Mouse (Mus musculus): Measurements from ENCODE around the gene Wnk2. TPM values are rescaled to one million over a fixed set of nuclear protein-coding genes. Genes with fewer than 3 reads are reported as not detected.

The Wnk2 gene
- polyA plus RNA-seq, 1 experiment from 2014 or later: 10.3 TPM

GRCm38 (mm10) chr13:49028757-49029539 is 118.9 kb downstream of the Wnk2 start:
- Histone ChIP-seq H3K27ac (ENCODE audit: low read depth, low read length) (no peak overlapping the region), H3K4me2 (ENCODE audit: low read depth, low read length, severe bottlenecking) (no peak overlapping the region), H3K36me3 (ENCODE audit: control insufficient read depth, insufficient read depth, low read length) (no peaks in the 10 kb centered on the region), H3K4me1 (replicated peaks; ENCODE audit: control insufficient read depth, insufficient read depth, low read length) (peaks cover 3% of the 10 kb centered on the region; the same call in 1 of the 2 replicates), H3K9me3 (ENCODE audit: control insufficient read depth, low read length) (no peaks in the 10 kb centered on the region), H3K4me3 (ENCODE audit: low read depth, low read length) (no peak overlapping the region), H3K9ac (ENCODE audit: low read length) (no peak overlapping the region), H3K27me3 (ENCODE audit: control insufficient read depth, insufficient read depth, low read length) (no peaks in the 10 kb centered on the region)
- DNase-seq (ENCODE audit: low spot score) (no peak), ATAC-seq (replicated peaks; ENCODE audit: low FRiP score) (no peak)
- WGBS: 67% methylated on average over 8 of the region's 8 CpGs

GRCm38 (mm10) chr13:49027057-49027456 is 120.8 kb downstream of the Wnk2 start:
- WGBS: 84% methylated on average over 8 of the region's 8 CpGs
- Histone ChIP-seq H3K27ac (ENCODE audit: low read depth, low read length) (no peak overlapping the region), H3K4me1 (replicated peaks; ENCODE audit: control insufficient read depth, insufficient read depth, low read length) (peaks cover 3% of the 10 kb centered on the region; the same call in 1 of the 2 replicates), H3K4me3 (ENCODE audit: low read depth, low read length) (no peak overlapping the region), H3K27me3 (ENCODE audit: control insufficient read depth, insufficient read depth, low read length) (no peaks in the 10 kb centered on the region), H3K9ac (ENCODE audit: low read length) (no peak overlapping the region), H3K4me2 (ENCODE audit: low read depth, low read length, severe bottlenecking) (no peak overlapping the region), H3K9me3 (ENCODE audit: control insufficient read depth, low read length) (no peaks in the 10 kb centered on the region), H3K36me3 (ENCODE audit: control insufficient read depth, insufficient read depth, low read length) (no peaks in the 10 kb centered on the region)
- DNase-seq (ENCODE audit: low spot score): no peak
- no peak for ATAC-seq (replicated peaks; ENCODE audit: low FRiP score)

- H3K9ac ChIP-seq (ENCODE audit: low read length): no peak overlapping the region
- peaks cover 3% of the 10 kb centered on the region; the same call in 1 of the 2 replicates for H3K4me1 ChIP-seq (replicated peaks; ENCODE audit: control insufficient read depth, insufficient read depth, low read length)
- H3K27me3 ChIP-seq (ENCODE audit: control insufficient read depth, insufficient read depth, low read length): no peaks in the 10 kb centered on the region
- H3K9me3 ChIP-seq (ENCODE audit: control insufficient read depth, low read length): no peaks in the 10 kb centered on the region
- no peak overlapping the region for H3K4me3 ChIP-seq (ENCODE audit: low read depth, low read length)
- no peak overlapping the region for H3K4me2 ChIP-seq (ENCODE audit: low read depth, low read length, severe bottlenecking)
- 9% methylated on average over 1 of the region's 1 CpGs for WGBS
- DNase-seq (ENCODE audit: low spot score) (no peak), ATAC-seq (replicated peaks; ENCODE audit: low FRiP score) (no peak)
- no peaks in the 10 kb centered on the region for H3K36me3 ChIP-seq (ENCODE audit: control insufficient read depth, insufficient read depth, low read length)
- H3K27ac ChIP-seq (ENCODE audit: low read depth, low read length): no peak overlapping the region
These were observed 122.3 kb downstream of the Wnk2 start for GRCm38 (mm10) chr13:49025521-49025920.

- 13% methylated on average over 12 of the region's 12 CpGs for WGBS
- Histone ChIP-seq H3K36me3 (ENCODE audit: control insufficient read depth, insufficient read depth, low read length) (no peaks in the 10 kb centered on the region), H3K4me3 (ENCODE audit: low read depth, low read length) (no peak overlapping the region), H3K9ac (ENCODE audit: low read length) (no peak overlapping the region), H3K27me3 (ENCODE audit: control insufficient read depth, insufficient read depth, low read length) (no peaks in the 10 kb centered on the region), H3K4me1 (replicated peaks; ENCODE audit: control insufficient read depth, insufficient read depth, low read length) (peaks cover 6% of the 10 kb centered on the region; the same call in 1 of the 2 replicates), H3K9me3 (ENCODE audit: control insufficient read depth, low read length) (no peaks in the 10 kb centered on the region), H3K27ac (ENCODE audit: low read depth, low read length) (no peak overlapping the region), H3K4me2 (ENCODE audit: low read depth, low read length, severe bottlenecking) (no peak overlapping the region; the same call in 1 of the 2 replicates)
- DNase-seq (ENCODE audit: low spot score) (no peak), ATAC-seq (replicated peaks; ENCODE audit: low FRiP score) (no peak)
These were observed 123.1 kb downstream of the Wnk2 start for GRCm38 (mm10) chr13:49024763-49025162.

GRCm38 (mm10) chr13:49021693-49022092 is 126.1 kb downstream of the Wnk2 start:
- H3K4me2 ChIP-seq (ENCODE audit: low read depth, low read length, severe bottlenecking): no peak overlapping the region
- no peak overlapping the region for H3K4me3 ChIP-seq (ENCODE audit: low read depth, low read length)
- no peaks in the 10 kb centered on the region for H3K36me3 ChIP-seq (ENCODE audit: control insufficient read depth, insufficient read depth, low read length)
- H3K9ac ChIP-seq (ENCODE audit: low read length): no peak overlapping the region
- DNase-seq (ENCODE audit: low spot score): peak; percentile 63
- H3K27me3 ChIP-seq (ENCODE audit: control insufficient read depth, insufficient read depth, low read length): no peaks in the 10 kb centered on the region
- peaks cover 7% of the 10 kb centered on the region; the same call in 1 of the 2 replicates for H3K9me3 ChIP-seq (ENCODE audit: control insufficient read depth, low read length)
- H3K4me1 ChIP-seq (replicated peaks; ENCODE audit: control insufficient read depth, insufficient read depth, low read length): peaks cover 6% of the 10 kb centered on the region; the same call in 1 of the 2 replicates
- no peak overlapping the region for H3K27ac ChIP-seq (ENCODE audit: low read depth, low read length)
- ATAC-seq (replicated peaks; ENCODE audit: low FRiP score): no peak
- WGBS: 65% methylated on average over 3 of the region's 3 CpGs

- no peak overlapping the region for H3K9ac ChIP-seq (ENCODE audit: low read length)
- no peaks in the 10 kb centered on the region for H3K27me3 ChIP-seq (ENCODE audit: control insufficient read depth, insufficient read depth, low read length)
- H3K4me3 ChIP-seq (ENCODE audit: low read depth, low read length): no peak overlapping the region
- no peak overlapping the region for H3K4me2 ChIP-seq (ENCODE audit: low read depth, low read length, severe bottlenecking)
- no peak overlapping the region for H3K27ac ChIP-seq (ENCODE audit: low read depth, low read length)
- peaks cover 7% of the 10 kb centered on the region; the same call in 1 of the 2 replicates for H3K9me3 ChIP-seq (ENCODE audit: control insufficient read depth, low read length)
- WGBS: 65% methylated on average over 5 of the region's 5 CpGs
- DNase-seq (ENCODE audit: low spot score) (peak; percentile 63), ATAC-seq (replicated peaks; ENCODE audit: low FRiP score) (0 out of 2 replicates have a peak, but pooled peaks have one; percentile 49)
- peaks cover 11% of the 10 kb centered on the region; the same call in 1 of the 2 replicates for H3K4me1 ChIP-seq (replicated peaks; ENCODE audit: control insufficient read depth, insufficient read depth, low read length)
- no peaks in the 10 kb centered on the region for H3K36me3 ChIP-seq (ENCODE audit: control insufficient read depth, insufficient read depth, low read length)
These were observed 127.7 kb downstream of the Wnk2 start for GRCm38 (mm10) chr13:49020152-49020551.

GRCm38 (mm10) chr13:49017375-49017774 is 130.4 kb downstream of the Wnk2 start:
- Histone ChIP-seq H3K36me3 (ENCODE audit: control insufficient read depth, insufficient read depth, low read length) (no peaks in the 10 kb centered on the region), H3K27ac (ENCODE audit: low read depth, low read length) (no peak overlapping the region), H3K4me1 (replicated peaks; ENCODE audit: control insufficient read depth, insufficient read depth, low read length) (peaks cover 8% of the 10 kb centered on the region; the same call in 1 of the 2 replicates), H3K9me3 (ENCODE audit: control insufficient read depth, low read length) (peaks cover 7% of the 10 kb centered on the region; the same call in 1 of the 2 replicates), H3K4me2 (ENCODE audit: low read depth, low read length, severe bottlenecking) (no peak overlapping the region), H3K27me3 (ENCODE audit: control insufficient read depth, insufficient read depth, low read length) (no peaks in the 10 kb centered on the region), H3K9ac (ENCODE audit: low read length) (no peak overlapping the region), H3K4me3 (ENCODE audit: low read depth, low read length) (no peak overlapping the region)
- DNase-seq (ENCODE audit: low spot score) (no peak), ATAC-seq (replicated peaks; ENCODE audit: low FRiP score) (no peak)
- 97% methylated on average over 1 of the region's 1 CpGs for WGBS

- 0 out of 2 replicates have a peak overlapping the region, but pooled peaks have one; percentile 1 for H3K27ac ChIP-seq (ENCODE audit: low read depth, low read length)
- DNase-seq (ENCODE audit: low spot score): peak; percentile 81
- WGBS: 2% methylated on average over 16 of the region's 16 CpGs
- H3K9me3 ChIP-seq (ENCODE audit: control insufficient read depth, low read length): peaks cover 7% of the 10 kb centered on the region; the same call in 1 of the 2 replicates
- H3K9ac ChIP-seq (ENCODE audit: low read length): peak overlapping the region; percentile 30
- no peaks in the 10 kb centered on the region for H3K27me3 ChIP-seq (ENCODE audit: control insufficient read depth, insufficient read depth, low read length)
- ATAC-seq (replicated peaks; ENCODE audit: low FRiP score): peak; percentile 74
- H3K4me2 ChIP-seq (ENCODE audit: low read depth, low read length, severe bottlenecking): peak overlapping the region; percentile 32
- no peaks in the 10 kb centered on the region for H3K36me3 ChIP-seq (ENCODE audit: control insufficient read depth, insufficient read depth, low read length)
- H3K4me1 ChIP-seq (replicated peaks; ENCODE audit: control insufficient read depth, insufficient read depth, low read length): peaks cover 8% of the 10 kb centered on the region; the same call in 1 of the 2 replicates
- H3K4me3 ChIP-seq (ENCODE audit: low read depth, low read length): peak overlapping the region; percentile 7; the same call in 1 of the 2 replicates
These were observed 131.5 kb downstream of the Wnk2 start for GRCm38 (mm10) chr13:49016311-49016761.
